Mouse (Mus musculus): ENCODE data around the gene Cnn1. TPM values are rescaled to one million over a fixed set of nuclear protein-coding genes. Genes with fewer than 3 reads are reported as not detected.

Gene Cnn1
- polyA plus RNA-seq, 2 experiments: 2.3 to 3.1 TPM

DNA sequence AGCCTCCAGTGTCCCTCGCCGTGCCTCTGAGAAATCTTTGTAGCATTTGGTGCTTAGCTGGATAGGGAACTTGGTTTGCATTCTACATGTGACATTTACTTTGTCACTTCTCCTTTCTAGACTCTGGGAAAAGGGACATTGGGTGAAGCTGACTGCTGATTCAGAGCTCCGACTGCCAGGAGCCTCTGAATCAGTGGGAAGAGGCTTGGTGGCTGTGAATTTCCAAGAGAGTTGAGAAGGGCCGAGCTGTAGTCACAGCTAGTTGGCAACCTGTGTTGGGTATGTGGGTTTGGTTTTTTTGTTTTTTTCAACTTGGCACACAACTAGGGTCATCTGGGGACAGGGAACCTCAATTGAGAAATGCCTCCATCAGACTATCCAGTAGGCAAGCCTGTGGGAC, 20.5 kb downstream of the Cnn1 start:
- H3K27ac ChIP-seq (replicated peaks; ENCODE audit: low read depth, low read length): no peak overlapping the region
- 89% methylated on average over 4 of the region's 4 CpGs for WGBS
- H3K4me3 ChIP-seq (replicated peaks; ENCODE audit: low read length): no peak overlapping the region
- no peaks in the 10 kb centered on the region for H3K27me3 ChIP-seq (ENCODE audit: control insufficient read depth, insufficient read depth, low read length)
- no peaks in the 10 kb centered on the region for H3K36me3 ChIP-seq (ENCODE audit: control insufficient read depth, insufficient read depth, low read length)
- no peak overlapping the region for H3K9ac ChIP-seq (ENCODE audit: low read depth, low read length, severe bottlenecking)
- peaks cover 11% of the 10 kb centered on the region for H3K4me1 ChIP-seq (ENCODE audit: control insufficient read depth, insufficient read depth, low read length)
- DNase-seq (ENCODE audit: low spot score) (no peak), ATAC-seq (ENCODE audit: low FRiP score, low read depth) (no peak)
- no peak for TF ChIP-seq POLR2A (IDR thresholded peaks at IDR 0.05; ENCODE audit: borderline replicate concordance, extremely low read depth, insufficient read depth, insufficient read length)
- H3K4me2 ChIP-seq (replicated peaks; ENCODE audit: low read depth, low read length, severe bottlenecking): no peak overlapping the region
- no peaks in the 10 kb centered on the region for H3K9me3 ChIP-seq (ENCODE audit: control insufficient read depth, low read length)

DNA sequence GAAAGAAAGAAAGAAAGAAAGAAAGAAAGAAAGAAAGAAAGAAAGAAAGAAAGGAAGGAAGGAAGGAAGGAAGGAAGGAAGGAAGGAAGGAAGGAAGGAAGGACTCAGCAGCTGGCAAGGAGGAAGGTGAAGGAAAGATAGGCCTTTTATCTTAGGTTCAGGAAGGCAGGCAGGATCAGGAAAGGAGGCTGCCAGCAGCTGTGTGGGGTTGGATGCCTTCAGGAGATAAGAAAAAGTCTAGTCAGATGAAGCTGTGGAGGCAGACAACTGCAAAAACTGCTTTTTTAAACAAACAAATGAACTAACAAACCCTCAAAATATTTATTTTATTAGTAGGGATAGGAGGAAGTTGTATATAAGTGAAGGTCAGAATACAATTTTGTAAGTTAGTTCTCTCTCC, 22.5 kb downstream of the Cnn1 start:
- no peak for TF ChIP-seq POLR2A (IDR thresholded peaks at IDR 0.05; ENCODE audit: borderline replicate concordance, extremely low read depth, insufficient read depth, insufficient read length)
- no peak overlapping the region for H3K9ac ChIP-seq (ENCODE audit: low read depth, low read length, severe bottlenecking)
- H3K9me3 ChIP-seq (ENCODE audit: control insufficient read depth, low read length): no peaks in the 10 kb centered on the region
- H3K36me3 ChIP-seq (ENCODE audit: control insufficient read depth, insufficient read depth, low read length): no peaks in the 10 kb centered on the region
- no peak overlapping the region for H3K27ac ChIP-seq (replicated peaks; ENCODE audit: low read depth, low read length)
- DNase-seq (ENCODE audit: low spot score) (no peak), ATAC-seq (ENCODE audit: low FRiP score, low read depth) (no peak)
- no peak overlapping the region for H3K4me2 ChIP-seq (replicated peaks; ENCODE audit: low read depth, low read length, severe bottlenecking)
- no peaks in the 10 kb centered on the region for H3K27me3 ChIP-seq (ENCODE audit: control insufficient read depth, insufficient read depth, low read length)
- H3K4me3 ChIP-seq (replicated peaks; ENCODE audit: low read length): no peak overlapping the region
- H3K4me1 ChIP-seq (ENCODE audit: control insufficient read depth, insufficient read depth, low read length): 0 out of 2 replicates have a peak, but pooled peaks cover 3% of the 10 kb centered on the region

DNA sequence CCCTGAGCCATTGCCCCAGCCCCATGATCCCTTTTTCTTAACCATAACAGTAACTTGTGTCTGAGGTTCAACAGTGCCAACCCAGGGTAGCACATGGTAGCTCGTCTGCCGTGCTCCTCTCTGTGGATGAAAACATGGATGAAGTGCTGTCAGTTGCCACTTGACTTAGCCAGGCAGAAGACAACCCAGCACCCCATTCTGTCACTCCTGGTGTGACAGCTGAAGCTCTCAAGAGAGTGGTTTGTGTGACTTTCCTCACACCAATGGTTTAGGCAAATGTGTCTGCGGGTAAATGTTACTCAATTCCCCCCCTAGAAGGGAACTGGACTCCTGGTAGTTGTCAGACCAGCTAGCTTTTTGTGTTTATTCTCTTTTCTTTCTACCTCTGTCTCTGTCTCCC, 23.0 kb downstream of the Cnn1 start:
- Histone ChIP-seq H3K9ac (ENCODE audit: low read depth, low read length, severe bottlenecking) (no peak overlapping the region), H3K4me3 (replicated peaks; ENCODE audit: low read length) (no peak overlapping the region), H3K9me3 (ENCODE audit: control insufficient read depth, low read length) (no peaks in the 10 kb centered on the region), H3K4me2 (replicated peaks; ENCODE audit: low read depth, low read length, severe bottlenecking) (no peak overlapping the region), H3K36me3 (ENCODE audit: control insufficient read depth, insufficient read depth, low read length) (no peaks in the 10 kb centered on the region), H3K27me3 (ENCODE audit: control insufficient read depth, insufficient read depth, low read length) (no peaks in the 10 kb centered on the region), H3K4me1 (ENCODE audit: control insufficient read depth, insufficient read depth, low read length) (0 out of 2 replicates have a peak, but pooled peaks cover 3% of the 10 kb centered on the region), H3K27ac (replicated peaks; ENCODE audit: low read depth, low read length) (no peak overlapping the region)
- TF ChIP-seq POLR2A (IDR thresholded peaks at IDR 0.05; ENCODE audit: borderline replicate concordance, extremely low read depth, insufficient read depth, insufficient read length): no peak
- WGBS: 93% methylated on average over 3 of the region's 3 CpGs
- ATAC-seq (ENCODE audit: low FRiP score, low read depth) (no peak), DNase-seq (ENCODE audit: low spot score) (no peak)

DNA sequence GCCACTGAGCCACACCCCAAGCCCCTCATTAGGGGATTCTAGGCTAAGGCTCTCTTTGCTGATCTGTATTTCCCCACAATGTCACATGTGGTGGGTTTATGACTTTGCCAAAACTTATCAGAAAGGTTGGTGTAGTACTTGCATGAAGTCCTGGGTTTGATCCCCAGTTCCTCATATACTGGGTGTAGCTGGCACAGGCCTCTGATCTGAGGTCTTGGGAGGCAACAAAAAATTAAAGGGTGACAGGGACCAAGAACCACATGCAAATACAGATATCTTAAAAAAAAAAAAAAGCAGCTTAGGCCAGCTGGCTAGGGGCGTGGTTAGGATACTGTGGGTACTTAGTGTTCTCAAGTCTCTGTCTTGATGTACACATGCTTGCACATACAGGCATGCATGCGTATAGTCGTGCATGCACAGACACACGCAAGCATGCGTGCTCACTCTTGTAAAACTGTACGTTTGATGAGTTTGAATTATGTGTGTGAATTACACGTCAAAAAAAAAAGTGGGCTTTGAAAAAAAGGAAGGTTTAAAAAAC, 24.1 kb downstream of the Cnn1 start:
- ATAC-seq (ENCODE audit: low FRiP score, low read depth) (no peak), DNase-seq (ENCODE audit: low spot score) (no peak)
- Histone ChIP-seq H3K4me1 (ENCODE audit: control insufficient read depth, insufficient read depth, low read length) (no peaks in the 10 kb centered on the region), H3K4me2 (replicated peaks; ENCODE audit: low read depth, low read length, severe bottlenecking) (no peak overlapping the region), H3K27ac (replicated peaks; ENCODE audit: low read depth, low read length) (no peak overlapping the region), H3K9ac (ENCODE audit: low read depth, low read length, severe bottlenecking) (no peak overlapping the region), H3K27me3 (ENCODE audit: control insufficient read depth, insufficient read depth, low read length) (no peaks in the 10 kb centered on the region), H3K9me3 (ENCODE audit: control insufficient read depth, low read length) (no peaks in the 10 kb centered on the region), H3K36me3 (ENCODE audit: control insufficient read depth, insufficient read depth, low read length) (no peaks in the 10 kb centered on the region), H3K4me3 (replicated peaks; ENCODE audit: low read length) (no peak overlapping the region)
- WGBS: 81% methylated on average over 7 of the region's 7 CpGs
- no peak for TF ChIP-seq POLR2A (IDR thresholded peaks at IDR 0.05; ENCODE audit: borderline replicate concordance, extremely low read depth, insufficient read depth, insufficient read length)

DNA sequence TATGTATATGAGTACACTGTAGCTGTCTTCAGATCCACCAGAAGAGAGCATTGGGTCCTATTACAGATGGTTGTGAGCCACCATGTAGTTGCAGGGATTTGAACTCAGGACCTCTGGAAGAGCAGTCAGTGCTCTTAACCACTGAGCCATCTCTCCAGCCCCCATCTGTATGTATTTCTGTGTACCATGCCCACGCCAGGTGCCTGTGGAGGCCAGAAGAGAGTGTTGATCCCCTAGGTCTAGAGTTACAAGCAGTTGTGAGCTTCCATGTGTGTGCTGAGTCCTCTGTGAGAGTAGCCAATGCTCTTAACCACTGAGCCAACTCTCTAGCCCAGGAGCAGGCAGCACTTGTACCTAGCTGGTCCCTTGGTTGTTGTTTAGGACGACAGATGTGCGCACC, 25.2 kb downstream of the Cnn1 start:
- H3K4me2 ChIP-seq (replicated peaks; ENCODE audit: low read depth, low read length, severe bottlenecking): no peak overlapping the region
- H3K27me3 ChIP-seq (ENCODE audit: control insufficient read depth, insufficient read depth, low read length): no peaks in the 10 kb centered on the region
- H3K9ac ChIP-seq (ENCODE audit: low read depth, low read length, severe bottlenecking): no peak overlapping the region
- H3K27ac ChIP-seq (replicated peaks; ENCODE audit: low read depth, low read length): no peak overlapping the region
- no peaks in the 10 kb centered on the region for H3K9me3 ChIP-seq (ENCODE audit: control insufficient read depth, low read length)
- ATAC-seq (ENCODE audit: low FRiP score, low read depth) (no peak), DNase-seq (ENCODE audit: low spot score) (no peak)
- H3K4me3 ChIP-seq (replicated peaks; ENCODE audit: low read length): no peak overlapping the region
- WGBS: 87% methylated on average over 3 of the region's 3 CpGs
- TF ChIP-seq POLR2A (IDR thresholded peaks at IDR 0.05; ENCODE audit: borderline replicate concordance, extremely low read depth, insufficient read depth, insufficient read length): no peak
- H3K4me1 ChIP-seq (ENCODE audit: control insufficient read depth, insufficient read depth, low read length): no peaks in the 10 kb centered on the region
- no peaks in the 10 kb centered on the region for H3K36me3 ChIP-seq (ENCODE audit: control insufficient read depth, insufficient read depth, low read length)
